Mouse (Mus musculus) C2C12 (cell line): ENCODE results near the gene Tpcn1. TPM values are rescaled to one million over a fixed set of nuclear protein-coding genes. Genes with fewer than 3 reads are reported as not detected.

Experiments
- H3K27me3 ChIP-seq: one replicate; pipeline ENCODE4 v1.6.1; 2011; ENCODE audit not compliant: control insufficient read depth, insufficient read depth, insufficient read length
- H3K36me3 ChIP-seq: one replicate; pipeline ENCODE4 v1.6.1; 2011; ENCODE audit not compliant: control insufficient read depth, insufficient read depth
- H3K4me3 ChIP-seq: one replicate; pipeline ENCODE4 v1.5.1; 2011; ENCODE audit warnings: mild to moderate bottlenecking, control low read depth; ENCODE audit not compliant: poor library complexity, insufficient read depth, severe bottlenecking
- H3K79me2 ChIP-seq: one replicate; pipeline ENCODE4 v1.6.1; 2011; ENCODE audit not compliant: control insufficient read depth, insufficient read depth
- H3K79me3 ChIP-seq: one replicate; pipeline ENCODE4 v1.6.1; 2011; ENCODE audit warnings: low read depth, control low read depth
- H3ac ChIP-seq: one replicate; pipeline ENCODE3; 2011; ENCODE audit warnings: low read depth; ENCODE audit not compliant: control insufficient read depth, insufficient read length
- CEBPB ChIP-seq: IDR thresholded peaks from one replicate; pipeline ENCODE4 v1.6.1; 2011; ENCODE audit warnings: low read depth, mild to moderate bottlenecking, control low read depth, moderate library complexity
- CTCF ChIP-seq: IDR thresholded peaks from one replicate; pipeline ENCODE4 v1.5.1; 2011; ENCODE audit not compliant: control insufficient read depth, insufficient read depth, insufficient read length
- FOSL1 ChIP-seq: IDR thresholded peaks from one replicate; pipeline ENCODE4 v1.8.0; 2011; ENCODE audit warnings: mild to moderate bottlenecking, low read length; ENCODE audit not compliant: poor library complexity, insufficient read depth, severe bottlenecking
- MAX ChIP-seq: IDR thresholded peaks from one replicate; pipeline ENCODE4 v1.6.1; 2011; ENCODE audit warnings: mild to moderate bottlenecking, control low read depth
- MYOD1 ChIP-seq: IDR thresholded peaks from one replicate; pipeline ENCODE4 v1.6.1; 2011; ENCODE audit warnings: low read depth; ENCODE audit not compliant: control insufficient read depth, insufficient read length
- MYOG ChIP-seq: IDR thresholded peaks from one replicate; pipeline ENCODE4 v1.6.1; 2011; ENCODE audit not compliant: control insufficient read depth, insufficient read length; ENCODE audit errors: extremely low read depth
- USF1 ChIP-seq: IDR thresholded peaks from one replicate; pipeline ENCODE4 v1.6.1; 2011; ENCODE audit warnings: low read depth, mild to moderate bottlenecking, control low read depth, moderate library complexity
- long read RNA-seq, 2 experiments: library from polyadenylated mRNA; unstranded; transcript quantifications; one replicate each; pipeline ENCODE4 v2.0.0; 2019 to 2020
- polyA plus RNA-seq: library from polyadenylated mRNA; unstranded; fragments of >200 nt; fragmentation: generic; extraction: Trizol; gene quantifications from one replicate; pipeline ENCODE4 v1.2.1, GENCODE M21; 2012; ENCODE audit warnings: missing spikeins

The Tpcn1 gene
- polyA plus RNA-seq: 34.6 TPM
- long read RNA-seq, experiment 1, partial matches to known transcripts: 3 of 12 reads
- long read RNA-seq, experiment 1, other reads (novel, unspliced or antisense): 8 of 12 reads
- long read RNA-seq, experiment 2, full-length matches to known transcripts: 11 of 27 reads
- long read RNA-seq, experiment 2, partial matches to known transcripts: 10 of 27 reads
- long read RNA-seq, experiment 2, other reads (novel, unspliced or antisense): 6 of 27 reads

GRCm38 (mm10) chr5:120588569-120589094 is at the start of gene Tpcn1, which contains the start of gene Iqcd:
Tpcn1 (minus strand) TSS chr5:120588673.
Iqcd (plus strand) TSS chr5:120589016.
- Histone ChIP-seq H3K4me3 (peak within 1 kb of the TSS; percentile 86), H3K27me3 (no peaks in the 10 kb centered on the region), H3K79me2 (peaks cover 49% of the 10 kb centered on the region), H3K36me3 (peaks cover 20% of the 10 kb centered on the region), H3K79me3 (peaks cover 27% of the 10 kb centered on the region), H3ac (peak within 1 kb of the TSS; percentile 90)
- TF ChIP-seq MYOD1 (peak; percentile 85), CEBPB (peak; percentile 49), MAX (no peak)

- no peak overlapping the region for H3K4me3 ChIP-seq
- TF ChIP-seq CEBPB: no peak
- TF ChIP-seq MYOD1: no peak
- no peak for TF ChIP-seq MYOG
- no peak for TF ChIP-seq USF1
- TF ChIP-seq CTCF: no peak
- TF ChIP-seq FOSL1: no peak
- TF ChIP-seq MAX: no peak
- H3K27me3 ChIP-seq: peaks cover 37% of the 10 kb centered on the region
- H3K36me3 ChIP-seq: no peaks in the 10 kb centered on the region
- no peak overlapping the region for H3ac ChIP-seq
- no peaks in the 10 kb centered on the region for H3K79me2 ChIP-seq
- H3K79me3 ChIP-seq: no peaks in the 10 kb centered on the region
Measured at GRCm38 (mm10) chr5:120635633-120636032, 47.2 kb upstream of the Tpcn1 start.

- no peak overlapping the region for H3K4me3 ChIP-seq
- TF ChIP-seq FOSL1 (no peak), CEBPB (no peak), MYOG (no peak), USF1 (no peak)
- no peaks in the 10 kb centered on the region for H3K79me3 ChIP-seq
Measured at GRCm38 (mm10) chr5:120634860-120635259, 46.4 kb upstream of the Tpcn1 start.

GRCm38 (mm10) chr5:120634131-120634530 is 45.7 kb upstream of the Tpcn1 start, which contains the start of gene Cfap73:
Cfap73 (minus strand) TSS chr5:120634235.
- Histone ChIP-seq H3K79me3 (no peaks in the 10 kb centered on the region), H3K36me3 (no peaks in the 10 kb centered on the region), H3K79me2 (no peaks in the 10 kb centered on the region), H3K4me3 (no peak within 1 kb of the TSS), H3ac (no peak within 1 kb of the TSS), H3K27me3 (peaks cover 26% of the 10 kb centered on the region)
- no peak for TF ChIP-seq USF1
- no peak for TF ChIP-seq MAX
- no peak for TF ChIP-seq CEBPB
- no peak for TF ChIP-seq MYOD1
- no peak for TF ChIP-seq MYOG
- no peak for TF ChIP-seq FOSL1
- no peak for TF ChIP-seq CTCF

More at GRCm38 (mm10) chr5:120634860-120635259, 46.4 kb upstream of the Tpcn1 start:
- no peaks in the 10 kb centered on the region for H3K79me2 ChIP-seq
- no peaks in the 10 kb centered on the region for H3K36me3 ChIP-seq
- no peak overlapping the region for H3ac ChIP-seq
- H3K27me3 ChIP-seq: peaks cover 31% of the 10 kb centered on the region

- Histone ChIP-seq H3K4me3 (no peak overlapping the region), H3ac (no peak overlapping the region), H3K27me3 (peaks cover 21% of the 10 kb centered on the region), H3K79me2 (no peaks in the 10 kb centered on the region), H3K36me3 (peaks cover 13% of the 10 kb centered on the region), H3K79me3 (no peaks in the 10 kb centered on the region)
- TF ChIP-seq MYOG: no peak
- TF ChIP-seq CEBPB: no peak
- TF ChIP-seq MAX: no peak
- TF ChIP-seq USF1: no peak
- no peak for TF ChIP-seq MYOD1
- TF ChIP-seq CTCF: no peak
Measured at GRCm38 (mm10) chr5:120631892-120632291, 43.4 kb upstream of the Tpcn1 start.

GRCm38 (mm10) chr5:120631128-120631527 is 42.7 kb upstream of the Tpcn1 start:
- no peak for TF ChIP-seq MAX
- TF ChIP-seq MYOD1: no peak
- TF ChIP-seq FOSL1: no peak
- no peak for TF ChIP-seq USF1
- no peak for TF ChIP-seq CTCF
- TF ChIP-seq CEBPB: no peak
- TF ChIP-seq MYOG: no peak
- Histone ChIP-seq H3K4me3 (no peak overlapping the region), H3ac (no peak overlapping the region), H3K36me3 (peaks cover 13% of the 10 kb centered on the region), H3K27me3 (peaks cover 18% of the 10 kb centered on the region), H3K79me3 (no peaks in the 10 kb centered on the region), H3K79me2 (no peaks in the 10 kb centered on the region)
